ENCODE assay signal across 8 mouse cellular contexts in genomic region chr15:99890412-99891236, GRCm38 (mm10). TPM values are rescaled to one million over a fixed set of nuclear protein-coding genes. Genes with fewer than 3 reads are reported as not detected.
A peak's percentile ranks its signal among the peaks of the same experiment; 100 is the strongest.
DNase-seq lines count a peak whose midpoint lies in the region; ATAC-seq lines count a peak whose summit lies in the region.

No protein-coding gene starts in this region.

- intact Hi-C loops in left cerebral cortex, postnatal 14 days (cut with DNase I): no loop called here

- ATAC-seq in common myeloid progenitor, adult 5-6 weeks (replicated peaks; ENCODE audit: low read depth, poor library complexity, severe bottlenecking): 0 out of 2 replicates have a peak, but pooled peaks have one; percentile 22

- DNase-seq in embryo, embryonic 10 days (ENCODE audit: low spot score): peak; percentile 18
- DNase-seq in embryo, embryonic 10.5 days (ENCODE audit: low spot score): no peak
- peak; percentile 54 to 71 for DNase-seq in kidney, postnatal 4 days
- peak; percentile 2 for DNase-seq in ovary, postnatal 10 days (ENCODE audit: low spot score)
- no peak for DNase-seq in frontal cortex, postnatal 14 days (ENCODE audit: low spot score in 2 of 2)
- no peak for DNase-seq in left cerebral cortex, adult 18-20 months (ENCODE audit: low spot score in 2 of 2)
- DNase-seq in left cerebral cortex, postnatal 14 days (ENCODE audit: low spot score in 2 of 2): no peak

RNA-seq across cellular contexts. Expression of gene Lima1, which starts 15.4 kb away (rescaled TPM):
- total RNA-seq in common myeloid progenitor, adult 5-6 weeks (2017): 1.5 and 2.2 TPM in 2 replicates
- total RNA-seq in left cerebral cortex, adult 18-20 months (2021): 1 to 10 TPM; 7.0 to 9.6 TPM
- total RNA-seq in left cerebral cortex, postnatal 14 days (2021): 10 to 100 TPM; 10.2 to 13.4 TPM

Comparison
In these comparisons a context has a peak if more than half of its experiments do, and no peak if none do; other contexts are left out.
1. DNase-seq: peak in embryo, embryonic 10 days (single experiment), kidney, postnatal 4 days (2 of 2) and ovary, postnatal 10 days (single experiment); none in embryo, embryonic 10.5 days (single experiment), frontal cortex, postnatal 14 days (0 of 2), left cerebral cortex, adult 18-20 months (0 of 2) and left cerebral cortex, postnatal 14 days (0 of 2).